Mouse (Mus musculus) forebrain, postnatal 0 days (tissue): ENCODE data around the gene Srbd1. TPM values are rescaled to one million over a fixed set of nuclear protein-coding genes. Genes with fewer than 3 reads are reported as not detected.

Source experiments
- ATAC-seq: fragments of 200-750 bp; cut with Nextera tagmentation; 2 replicates; pipeline ENCODE4 v1.8.0; 2017; ENCODE audit warnings: mild to moderate bottlenecking, moderate library complexity
- DNase-seq: peaks from one replicate; pipeline ENCODE4 v3.0.0-alpha.2; 2015
- H3K27ac ChIP-seq: fragments of 300-500 bp; sonication (generic); 2 replicates; pipeline ENCODE4 v1.5.1; 2014; ENCODE audit warnings: low read depth, mild to moderate bottlenecking, antibody characterized with exemption, low read length, moderate library complexity, mixed read lengths
- H3K27me3 ChIP-seq: fragments of 300-500 bp; sonication (generic); 2 replicates; pipeline ENCODE4 v1.6.1; 2014; ENCODE audit warnings: mild to moderate bottlenecking, low read length, mixed read lengths; ENCODE audit not compliant: insufficient read depth
- H3K36me3 ChIP-seq: fragments of 300-500 bp; sonication (generic); 2 replicates; pipeline ENCODE4 v1.6.1; 2014; ENCODE audit warnings: mild to moderate bottlenecking, moderate library complexity; ENCODE audit not compliant: insufficient read depth
- H3K4me1 ChIP-seq: fragments of 300-500 bp; sonication (generic); 2 replicates; pipeline ENCODE4 v1.6.1; 2014; ENCODE audit warnings: antibody characterized with exemption; ENCODE audit not compliant: insufficient read depth
- H3K4me2 ChIP-seq: fragments of 300-500 bp; sonication (generic); 2 replicates; pipeline ENCODE4 v1.6.1; 2014; ENCODE audit warnings: low read depth, mild to moderate bottlenecking, moderate library complexity
- H3K4me3 ChIP-seq: fragments of 300-500 bp; sonication (generic); 2 replicates; pipeline ENCODE4 v1.5.1; 2014; ENCODE audit warnings: low read depth, low read length, mixed read lengths
- H3K9ac ChIP-seq: fragments of 300-500 bp; sonication (generic); 2 replicates; pipeline ENCODE4 v1.6.1; 2014; ENCODE audit warnings: mild to moderate bottlenecking
- H3K9me3 ChIP-seq: fragments of 300-500 bp; sonication (generic); 2 replicates; pipeline ENCODE4 v1.6.1; 2016; ENCODE audit warnings: low read length
- CTCF ChIP-seq: sonication (generic); IDR thresholded peaks from 2 replicates; pipeline ENCODE4 v1.5.1; 2016; ENCODE audit warnings: antibody characterized with exemption, control low read depth, low read depth
- WGBS: fragments of 180-500 bp; shearing (Covaris S2); extraction: QIAGEN DNeasy Blood & Tissue Kit; methylation state at CpG from one replicate; pipeline ENCODE4 v1.1.7; 2014; 5-methylcytosine and 5-hydroxymethylcytosine counted together
- polyA plus RNA-seq: library from polyadenylated mRNA; unstranded; fragments of >200 nt; fragmentation: Nextera tagmentation; extraction: Ambion mirVana; gene quantifications from 2 replicates; pipeline ENCODE4 v1.2.1, GENCODE M21; 2015
- total RNA-seq: library from RNA; depleted of rRNA; stranded (reverse); fragments of >200 nt; gene quantifications from 2 replicates; pipeline ENCODE4 v1.2.3, GENCODE M21; 2014

Gene Srbd1
- total and polyA plus RNA-seq, 2 experiments from 2014 or later: 9.4 to 20.8 TPM

GRCm38 (mm10) chr17:86166567-86167319 is 21.8 kb upstream of the Srbd1 start:
- H3K4me2 ChIP-seq: peak overlapping the region; percentile 94
- H3K4me1 ChIP-seq: peaks cover 13% of the 10 kb centered on the region; the same call in 1 of the 2 replicates
- no peak for TF ChIP-seq CTCF

GRCm38 (mm10) chr17:86166051-86166566 is 21.1 kb upstream of the Srbd1 start:
- DNase-seq (no peak), ATAC-seq (no peak)
- WGBS: 4% methylated on average over 19 of the region's 19 CpGs
- TF ChIP-seq CTCF: no peak
- Histone ChIP-seq H3K9me3 (no peaks in the 10 kb centered on the region), H3K9ac (peak overlapping the region; percentile 75), H3K4me3 (peak overlapping the region; percentile 72), H3K4me1 (peaks cover 11% of the 10 kb centered on the region; the same call in 1 of the 2 replicates), H3K4me2 (peak overlapping the region; percentile 94), H3K27me3 (no peaks in the 10 kb centered on the region), H3K27ac (peak overlapping the region; percentile 90), H3K36me3 (no peaks in the 10 kb centered on the region)

More at GRCm38 (mm10) chr17:86166567-86167319, 21.8 kb upstream of the Srbd1 start:
- H3K9me3 ChIP-seq: no peaks in the 10 kb centered on the region
- 1% methylated on average over 46 of the region's 46 CpGs for WGBS
- no peaks in the 10 kb centered on the region for H3K36me3 ChIP-seq
- ATAC-seq (peak; percentile 12), DNase-seq (peak; percentile 58)
- peak overlapping the region; percentile 75 for H3K9ac ChIP-seq
- peak overlapping the region; percentile 72 for H3K4me3 ChIP-seq
- peak overlapping the region; percentile 90 for H3K27ac ChIP-seq
- H3K27me3 ChIP-seq: no peaks in the 10 kb centered on the region

- no peak overlapping the region for H3K4me2 ChIP-seq
- H3K9me3 ChIP-seq: no peaks in the 10 kb centered on the region
- no peak for TF ChIP-seq CTCF
- no peak for DNase-seq
- WGBS: 82% methylated on average over 7 of the region's 7 CpGs
- no peaks in the 10 kb centered on the region for H3K27me3 ChIP-seq
- ATAC-seq: no peak
- H3K4me1 ChIP-seq: no peaks in the 10 kb centered on the region
- no peak overlapping the region for H3K27ac ChIP-seq
- no peaks in the 10 kb centered on the region for H3K36me3 ChIP-seq
- no peak overlapping the region for H3K9ac ChIP-seq
- no peak overlapping the region for H3K4me3 ChIP-seq
Measured at GRCm38 (mm10) chr17:86164416-86164815, 19.4 kb upstream of the Srbd1 start.

GRCm38 (mm10) chr17:86162672-86163071 is 17.7 kb upstream of the Srbd1 start:
- Histone ChIP-seq H3K4me3 (no peak overlapping the region), H3K4me1 (no peaks in the 10 kb centered on the region), H3K27ac (no peak overlapping the region), H3K9ac (no peak overlapping the region), H3K4me2 (no peak overlapping the region), H3K36me3 (no peaks in the 10 kb centered on the region), H3K27me3 (no peaks in the 10 kb centered on the region), H3K9me3 (no peaks in the 10 kb centered on the region)
- WGBS: 57% methylated on average over 15 of the region's 15 CpGs
- TF ChIP-seq CTCF: no peak
- ATAC-seq (no peak), DNase-seq (no peak)

GRCm38 (mm10) chr17:86156999-86157398 is 12.0 kb upstream of the Srbd1 start:
- no peak for TF ChIP-seq CTCF
- Histone ChIP-seq H3K9ac (no peak overlapping the region), H3K9me3 (no peaks in the 10 kb centered on the region), H3K4me1 (no peaks in the 10 kb centered on the region), H3K4me3 (no peak overlapping the region), H3K27ac (no peak overlapping the region), H3K36me3 (no peaks in the 10 kb centered on the region), H3K4me2 (no peak overlapping the region), H3K27me3 (no peaks in the 10 kb centered on the region)
- ATAC-seq (no peak), DNase-seq (no peak)
- 76% methylated on average over 6 of the region's 6 CpGs for WGBS

- Histone ChIP-seq H3K4me1 (no peaks in the 10 kb centered on the region), H3K36me3 (no peaks in the 10 kb centered on the region), H3K4me3 (no peak overlapping the region), H3K27me3 (no peaks in the 10 kb centered on the region), H3K9me3 (no peaks in the 10 kb centered on the region), H3K27ac (no peak overlapping the region), H3K9ac (no peak overlapping the region), H3K4me2 (no peak overlapping the region)
- DNase-seq (peak; percentile 94), ATAC-seq (peak; percentile 99)
- TF ChIP-seq CTCF: no peak
- 19% methylated on average over 5 of the region's 5 CpGs for WGBS
Measured at GRCm38 (mm10) chr17:86150867-86151348, 5.9 kb upstream of the Srbd1 start.

GRCm38 (mm10) chr17:86149726-86150125 is 4.8 kb upstream of the Srbd1 start:
- no peaks in the 10 kb centered on the region for H3K27me3 ChIP-seq
- no peaks in the 10 kb centered on the region for H3K36me3 ChIP-seq
- H3K4me1 ChIP-seq: no peaks in the 10 kb centered on the region
- no peak overlapping the region for H3K4me3 ChIP-seq
- WGBS: 100% methylated on average over 1 of the region's 1 CpGs
- DNase-seq: no peak
- TF ChIP-seq CTCF: no peak
- no peaks in the 10 kb centered on the region for H3K9me3 ChIP-seq
- no peak overlapping the region for H3K4me2 ChIP-seq
- no peak overlapping the region for H3K27ac ChIP-seq
- H3K9ac ChIP-seq: no peak overlapping the region
- ATAC-seq: no peak
